Mouse (Mus musculus): ENCODE data around the gene Fam162b.

Gene Fam162b

GRCm38 (mm10) chr10:51553348-51554123 is 36.8 kb downstream of the Fam162b start:
- POLR2A ChIA-PET: interaction anchor here in 1 of 4 experiments (1.1 kb wide), 1 partner anchor 36 kb away, joined by 3 read pairs; no protein-coding TSS in a partner anchor
- CTCF ChIA-PET: interaction anchor here in 3 of 4 experiments (0.6 to 1.1 kb wide), 9 partner anchors 12 to 884 kb away, joined by 3 to 4 read pairs (median 3); no protein-coding TSS in a partner anchor

Measured in embryonic stem cell, embryonic (primary cell).